Mouse (Mus musculus) fibroblast of lung, adult 2 months (primary cell): Measurements from ENCODE around the gene Slc10a6.

Experiments used
- DNase-seq: peaks from one replicate; pipeline ENCODE4 v3.0.0-alpha.2; 2011; ENCODE audit warnings: low read depth

Slc10a6 gene

DNA sequence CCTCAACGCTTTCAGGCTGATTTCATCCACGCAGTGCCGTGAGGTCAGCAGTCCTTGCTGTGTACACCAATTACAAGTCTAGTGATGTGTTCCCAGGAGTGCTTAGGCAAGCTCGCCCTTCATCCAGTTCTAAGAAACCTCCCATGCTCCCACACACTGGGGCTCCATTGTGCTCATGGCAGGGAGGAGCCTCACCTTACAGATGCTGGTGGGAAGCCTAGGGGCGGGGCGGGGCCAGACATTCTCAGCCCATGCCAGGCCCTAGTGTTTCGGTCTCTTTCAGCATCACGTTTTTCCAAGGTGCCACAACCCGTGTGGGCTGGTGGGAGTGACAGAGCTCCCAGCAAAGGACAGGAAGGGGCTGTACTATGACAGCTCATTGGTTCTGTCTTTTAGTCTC, 12.0 kb downstream of the Slc10a6 start:
- DNase-seq = no peak

DNA sequence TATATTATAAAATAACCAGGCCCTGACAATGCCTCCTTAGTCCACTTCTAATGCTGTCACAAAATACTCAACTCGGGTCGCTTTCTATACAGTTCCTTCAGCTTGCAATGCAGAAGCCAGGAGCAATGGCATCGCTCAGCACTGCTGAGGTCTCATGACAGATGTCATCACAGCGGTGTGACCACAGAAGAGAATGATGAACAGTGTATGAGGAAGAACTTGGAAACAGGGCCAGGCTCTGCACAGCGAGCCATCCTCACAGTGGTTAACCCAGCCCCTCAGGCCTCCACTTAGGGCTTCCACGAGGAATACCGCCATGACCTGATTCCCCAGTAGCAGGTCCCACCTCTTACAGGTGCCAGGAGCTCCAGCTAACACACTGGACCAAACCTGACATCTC, 14.8 kb downstream of the Slc10a6 start:
- DNase-seq = no peak

DNA sequence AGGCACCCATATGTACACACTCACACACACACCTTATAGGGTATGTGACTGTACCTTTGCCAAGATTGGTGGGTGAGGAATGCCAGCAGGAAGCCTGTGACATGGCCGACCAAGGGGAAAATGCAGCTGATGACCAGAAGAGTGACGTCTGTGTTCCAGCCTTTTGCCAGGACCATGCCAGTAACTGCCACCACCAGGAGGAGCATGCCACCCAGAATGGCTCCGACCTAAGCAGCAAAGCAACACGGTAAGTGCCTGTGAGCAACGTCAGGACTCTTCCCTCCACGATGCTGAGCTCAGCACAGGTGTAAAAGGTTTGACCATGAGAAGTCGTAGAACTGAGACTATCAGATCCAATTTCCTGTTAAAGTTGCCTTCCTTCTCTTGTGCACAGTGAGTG, 16.9 kb downstream of the Slc10a6 start:
- DNase-seq = no peak

DNA sequence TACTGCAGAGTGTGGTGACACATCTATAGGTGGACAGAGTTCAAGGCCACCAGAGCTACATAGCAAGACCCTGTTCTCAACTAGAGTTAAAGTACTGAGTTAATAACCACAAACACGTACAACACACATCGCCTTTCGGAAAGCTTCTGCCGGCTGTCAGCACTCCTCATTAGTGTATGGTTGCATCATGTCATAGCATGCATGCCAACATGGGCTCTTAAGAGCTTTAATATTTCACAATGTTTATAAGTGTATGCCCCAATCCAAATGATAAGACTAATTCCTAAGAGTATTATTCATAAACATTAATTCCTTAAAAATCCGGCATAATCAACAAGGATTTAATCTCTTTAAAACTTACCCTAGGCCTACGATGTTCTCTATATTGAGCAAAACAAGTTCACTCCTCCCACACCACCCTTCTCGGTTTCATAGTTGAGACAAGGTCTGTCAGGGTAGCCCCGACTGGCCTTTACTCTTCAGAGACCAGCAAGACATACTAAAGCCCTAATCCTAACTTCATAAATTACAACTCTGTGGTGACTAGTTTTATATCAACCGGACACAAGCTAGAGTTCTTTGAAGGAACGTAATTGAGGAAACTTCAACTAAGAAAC, 18.2 kb downstream of the Slc10a6 start:
- DNase-seq = no peak

DNA sequence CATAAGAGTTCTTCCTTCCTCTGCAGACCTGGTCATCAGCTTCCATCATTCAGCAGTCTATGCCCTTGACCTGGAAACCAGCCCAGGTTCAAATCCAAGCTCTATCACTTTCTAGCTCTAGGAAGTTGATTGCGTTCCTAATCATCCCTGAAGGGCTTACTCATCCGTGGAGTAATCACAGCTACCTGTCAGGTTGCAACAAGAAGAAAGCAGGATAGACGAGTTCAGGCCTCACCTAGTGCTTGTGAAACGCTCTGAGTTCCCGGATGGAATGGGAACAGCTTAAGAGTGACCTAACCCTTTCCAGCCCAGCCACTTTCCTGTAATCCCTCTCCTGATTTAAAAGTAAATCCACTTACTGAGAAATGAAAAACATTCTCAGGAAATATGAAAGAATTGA, 19.1 kb downstream of the Slc10a6 start:
- DNase-seq = no peak

DNA sequence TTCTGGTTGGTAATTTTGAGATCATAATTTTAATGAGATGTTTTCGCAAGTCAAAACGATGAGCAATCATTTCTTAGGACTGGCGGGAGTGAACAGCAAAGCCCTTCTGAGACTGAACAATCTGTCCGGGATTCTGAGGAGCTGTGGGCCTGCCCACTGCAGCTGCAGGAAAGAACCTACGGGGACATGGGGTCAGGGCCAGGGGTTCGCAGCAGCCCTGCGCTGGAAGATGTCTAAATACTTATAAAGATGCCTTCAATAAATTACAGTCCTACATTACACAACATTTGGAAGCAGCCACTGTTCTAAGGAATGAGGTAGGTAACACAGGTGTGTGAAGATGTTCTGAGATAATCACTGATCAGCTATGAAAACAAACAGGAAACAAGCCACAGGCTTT, 23.5 kb downstream of the Slc10a6 start:
- DNase-seq = no peak

DNA sequence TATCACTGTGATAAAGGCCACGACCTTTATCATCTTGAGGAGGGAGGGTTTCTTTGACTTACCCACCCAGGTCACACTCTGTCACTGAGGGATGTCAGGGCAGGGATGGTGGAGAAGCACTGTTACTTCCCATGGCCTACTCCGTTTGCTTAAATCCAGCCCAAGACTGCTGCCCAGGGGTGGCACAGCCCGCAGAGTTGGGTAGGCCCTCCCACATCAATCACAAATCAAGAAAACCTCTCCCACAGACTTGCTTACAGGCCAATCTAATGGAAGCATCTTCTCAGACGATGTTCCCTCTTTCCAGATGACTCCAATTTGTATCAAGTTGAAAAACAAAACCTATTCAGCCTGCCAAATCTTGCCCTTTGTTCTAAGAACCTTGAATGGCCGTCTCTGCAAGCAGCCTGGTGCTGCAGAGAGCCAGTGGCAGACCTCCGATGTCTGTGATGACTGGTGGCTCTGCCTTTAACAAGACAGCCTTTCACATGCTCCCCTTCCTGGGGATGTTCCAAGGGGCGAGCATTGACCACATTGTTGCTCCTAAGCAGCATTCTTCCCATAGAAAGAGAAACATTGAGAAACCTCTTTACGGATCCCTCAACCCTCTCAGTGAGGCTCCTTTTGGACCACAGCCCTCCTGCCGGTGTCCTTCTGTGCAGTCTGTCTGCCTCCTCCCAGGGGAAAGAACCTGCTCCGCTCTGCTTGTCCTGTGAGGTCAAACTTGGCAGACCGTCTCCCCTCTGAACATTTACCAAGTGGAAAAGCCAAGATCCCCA, 25.9 kb downstream of the Slc10a6 start:
- peak; percentile 34 for DNase-seq

DNA sequence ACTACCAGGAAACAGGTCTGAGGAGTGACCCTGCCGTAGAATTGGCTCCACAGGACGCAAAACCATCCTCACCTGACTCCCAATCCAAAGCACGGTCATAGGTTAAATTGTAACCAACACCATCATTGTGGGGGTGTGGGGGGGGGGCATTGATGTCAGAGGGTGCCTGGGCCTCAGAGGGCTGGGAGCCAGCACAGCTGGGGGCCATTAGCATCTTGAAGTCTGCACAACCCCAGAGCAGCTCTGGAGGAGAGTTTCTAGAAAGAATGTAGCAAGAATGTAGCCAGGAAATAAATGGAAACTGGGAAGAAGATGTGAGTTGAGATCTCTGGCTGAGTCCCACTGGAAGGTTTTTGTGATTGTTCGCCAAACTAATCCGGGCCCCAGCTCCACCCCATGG, 30.3 kb downstream of the Slc10a6 start:
- no peak for DNase-seq

DNA sequence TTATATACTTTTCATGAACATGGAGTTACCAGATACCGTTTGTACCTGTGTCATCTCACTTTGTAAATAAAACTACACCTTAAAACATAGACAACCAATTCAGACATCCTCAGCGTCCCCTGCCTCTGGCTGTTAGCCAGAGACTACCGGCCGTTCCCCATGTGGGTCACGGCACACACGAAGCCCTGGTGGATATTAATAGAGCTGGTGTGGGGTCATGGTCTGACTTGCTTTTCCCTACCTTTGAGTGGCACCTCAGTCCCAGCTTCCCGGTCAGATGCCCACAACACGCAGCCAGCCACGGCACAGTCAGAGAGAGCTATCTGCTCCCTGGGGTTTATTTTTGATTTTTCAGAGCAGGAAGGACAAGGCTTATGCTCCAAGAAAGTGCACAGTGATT, 30.9 kb downstream of the Slc10a6 start:
- no peak for DNase-seq

DNA sequence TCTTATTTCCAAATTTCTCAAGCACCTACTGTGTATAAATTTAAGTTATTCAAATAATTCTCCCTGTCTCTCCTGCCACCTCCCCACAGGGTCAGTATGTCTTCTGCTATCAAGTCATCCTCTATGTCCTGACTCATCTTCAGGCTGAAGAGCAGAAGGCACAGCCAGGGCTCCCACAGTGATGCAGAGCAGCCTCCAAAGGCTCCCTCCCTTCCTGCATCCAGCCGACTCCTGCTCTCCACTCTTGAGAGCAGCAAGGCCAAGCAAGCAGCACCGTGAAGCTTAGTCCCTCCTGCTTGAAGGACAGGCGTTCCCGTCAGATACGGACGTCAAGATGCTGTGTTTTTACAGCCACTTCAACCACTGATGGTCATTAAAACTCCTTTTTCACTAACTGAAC, 31.6 kb downstream of the Slc10a6 start:
- DNase-seq = no peak

DNA sequence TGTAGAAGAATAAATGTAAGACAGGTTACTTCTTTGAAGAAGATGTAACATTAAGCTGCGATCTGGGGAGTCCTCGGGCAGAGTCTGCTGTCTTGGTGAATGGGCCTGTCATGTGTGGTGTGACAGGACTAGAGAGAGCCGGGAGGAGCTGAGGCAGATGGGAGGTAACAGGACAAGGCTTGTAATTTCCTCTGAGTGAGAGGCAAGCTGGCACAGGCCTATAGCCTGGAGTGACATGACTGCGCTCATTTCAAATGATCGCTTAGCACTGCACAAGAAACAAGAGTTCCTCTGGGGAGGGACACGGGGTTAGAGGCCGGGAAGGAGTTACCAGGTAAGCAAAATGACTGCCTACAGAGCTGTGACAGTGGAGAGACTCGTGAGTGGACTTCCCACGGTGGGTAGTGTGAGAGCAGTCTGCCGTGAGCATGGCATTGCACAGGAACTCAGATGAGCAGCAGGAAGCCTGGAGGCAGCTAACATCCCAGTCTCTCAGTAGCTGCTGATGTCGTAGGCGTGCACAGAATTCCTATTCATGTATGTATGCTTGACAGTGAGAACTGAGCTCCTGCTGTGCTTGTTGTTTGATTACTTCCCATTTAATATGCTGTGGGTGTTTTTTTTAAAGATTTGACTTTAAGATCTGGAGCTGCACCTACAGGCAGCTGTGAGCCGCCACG, 32.6 kb downstream of the Slc10a6 start:
- no peak for DNase-seq

DNA sequence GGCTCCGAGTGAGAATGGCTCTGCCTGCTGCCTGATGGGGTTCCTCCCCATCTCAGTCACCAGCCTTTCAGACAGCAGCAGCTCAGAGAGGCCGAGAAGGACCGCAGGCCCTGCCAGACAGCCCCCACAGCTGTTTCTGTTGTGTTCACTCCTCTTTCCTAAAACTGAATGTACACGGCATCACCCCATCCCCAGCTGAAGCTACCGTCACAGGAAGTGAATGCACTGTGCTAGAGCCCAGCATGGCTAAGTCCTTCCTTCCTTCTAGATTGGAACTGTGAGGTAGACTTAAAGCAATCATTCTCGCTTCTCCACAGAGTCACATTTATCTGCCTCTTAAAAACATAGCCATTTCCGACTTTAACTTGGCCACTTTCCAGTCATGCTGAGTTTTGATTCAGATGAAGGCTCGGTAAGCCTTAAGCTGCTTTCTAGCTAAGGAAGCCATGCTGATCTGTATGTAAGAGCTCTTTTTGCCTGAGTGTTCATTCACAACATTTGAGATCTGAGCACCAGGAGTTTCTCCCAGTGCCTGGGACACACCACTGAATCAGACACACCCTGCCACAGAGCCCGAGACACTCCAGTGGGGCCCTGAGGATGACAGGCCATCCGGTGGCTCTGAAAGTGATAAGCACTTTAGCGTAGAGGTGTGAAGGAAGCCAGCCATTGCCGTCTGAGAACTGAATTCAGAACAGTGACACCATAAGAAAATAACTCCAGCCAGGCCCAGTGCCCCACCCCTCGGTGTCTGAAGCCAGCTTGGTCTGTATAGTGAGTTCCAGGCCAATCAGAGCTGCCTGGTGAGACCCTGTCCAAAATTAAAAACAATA, 33.6 kb downstream of the Slc10a6 start:
- DNase-seq = no peak

DNA sequence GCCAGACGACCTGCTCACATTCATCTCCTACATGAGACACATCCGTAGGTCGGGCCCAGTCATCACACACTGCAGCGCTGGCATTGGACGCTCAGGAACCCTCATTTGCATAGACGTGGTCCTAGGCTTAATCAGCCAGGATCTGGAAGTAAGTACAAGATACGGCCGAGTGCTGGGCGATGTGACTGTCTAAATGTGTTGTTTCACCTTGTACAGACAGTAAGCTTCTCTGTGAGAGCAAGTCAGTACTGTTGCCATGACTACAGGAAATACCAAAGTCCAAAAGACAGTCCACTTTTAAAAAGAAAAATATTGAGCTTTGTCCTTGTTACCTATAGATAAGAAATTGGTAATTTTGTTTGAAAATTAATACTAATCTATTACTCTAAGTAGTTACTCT, 35.6 kb downstream of the Slc10a6 start:
- DNase-seq = no peak

DNA sequence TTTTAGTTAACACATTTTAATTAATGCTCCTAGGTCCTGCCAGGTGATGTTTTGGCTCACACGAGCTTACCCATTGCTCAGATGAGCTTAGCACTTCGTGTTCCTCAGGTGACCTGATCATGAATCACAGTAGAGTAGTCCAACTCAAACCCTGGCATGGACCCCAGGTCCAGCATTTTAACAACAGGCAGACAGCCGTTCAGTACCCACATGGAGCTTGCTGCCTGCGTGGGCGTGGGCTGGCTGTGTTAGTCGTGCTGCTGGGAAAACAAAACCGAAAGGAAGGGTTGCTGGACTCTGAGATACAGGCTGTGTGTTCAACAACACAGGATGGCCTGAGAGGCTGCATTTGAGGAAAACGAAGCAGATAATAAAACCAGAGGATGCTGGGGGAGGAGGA, 36.5 kb downstream of the Slc10a6 start:
- peak; percentile 87 for DNase-seq

DNA sequence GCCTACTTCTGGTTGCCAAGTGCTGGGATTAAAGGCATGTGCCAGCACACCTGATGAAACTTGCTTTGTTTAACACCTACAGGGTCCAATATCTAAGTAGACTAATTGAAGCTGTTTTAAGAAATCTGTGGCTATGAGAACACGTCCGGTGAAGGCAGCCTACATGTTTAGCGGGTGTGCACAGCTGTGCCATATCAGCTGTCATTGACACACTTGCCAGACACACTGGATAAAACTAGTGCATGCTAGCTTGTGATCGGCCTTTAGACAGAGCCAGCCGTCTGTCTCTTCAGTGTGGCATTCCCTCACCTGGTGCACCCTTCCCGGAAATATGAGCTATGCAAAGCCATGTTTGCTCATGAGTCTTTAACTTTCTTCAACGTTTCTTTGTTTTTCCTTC, 37.4 kb downstream of the Slc10a6 start:
- DNase-seq = no peak

DNA sequence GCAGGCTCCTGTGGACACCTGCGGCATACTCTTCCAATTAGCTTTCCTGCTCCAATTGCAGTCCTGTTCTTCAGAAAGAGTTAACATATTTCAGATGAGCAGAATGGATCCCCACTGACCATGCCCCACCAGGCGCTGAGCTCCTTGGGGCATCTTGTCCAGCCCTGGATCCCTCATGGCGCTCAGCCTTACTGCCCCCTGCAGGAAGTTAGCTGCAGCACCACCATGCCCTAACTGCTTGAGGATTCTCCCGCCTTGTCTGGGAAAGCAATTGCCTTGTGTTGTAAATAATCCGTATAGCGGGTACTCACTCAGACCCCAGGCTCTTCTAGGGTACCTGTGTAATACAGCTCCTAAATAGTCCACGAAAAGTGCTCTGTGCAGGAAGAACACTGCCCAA, 42.0 kb downstream of the Slc10a6 start:
- DNase-seq = no peak

DNA sequence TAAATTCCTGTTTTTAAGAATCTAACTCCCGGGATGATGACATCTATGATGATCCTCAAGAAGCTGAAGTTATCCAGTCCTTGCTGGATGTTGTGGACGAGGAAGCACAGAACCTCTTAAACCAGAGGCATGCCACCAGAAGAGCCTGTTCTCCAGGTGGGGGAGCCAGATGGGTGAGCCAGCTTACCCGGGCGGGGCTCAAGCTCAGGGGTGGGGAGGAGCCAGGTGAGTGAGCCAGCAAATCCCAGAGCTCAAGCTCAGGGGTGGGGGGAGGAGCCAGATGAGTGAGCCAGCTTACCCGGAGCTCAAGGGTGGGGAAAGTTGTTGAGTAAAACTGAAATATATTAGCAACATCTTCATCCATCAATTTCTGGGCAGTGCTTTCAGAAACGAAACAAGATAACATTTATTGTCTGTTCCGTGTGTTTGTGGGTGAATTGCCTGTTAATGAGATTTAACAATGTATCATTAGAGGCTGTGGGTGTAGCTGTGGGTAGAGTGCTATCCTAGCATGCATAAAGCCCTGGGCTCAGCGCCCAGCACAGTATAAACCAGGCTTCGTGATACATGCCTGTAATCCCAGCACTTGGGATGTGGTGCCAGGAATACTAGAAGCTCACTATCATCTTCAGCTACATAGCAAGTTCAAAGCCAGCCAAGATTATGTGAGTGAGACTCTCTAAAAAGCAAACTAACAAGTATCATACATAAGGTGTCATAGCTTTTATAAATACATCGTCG, 49.4 kb downstream of the Slc10a6 start:
- no peak for DNase-seq

DNA sequence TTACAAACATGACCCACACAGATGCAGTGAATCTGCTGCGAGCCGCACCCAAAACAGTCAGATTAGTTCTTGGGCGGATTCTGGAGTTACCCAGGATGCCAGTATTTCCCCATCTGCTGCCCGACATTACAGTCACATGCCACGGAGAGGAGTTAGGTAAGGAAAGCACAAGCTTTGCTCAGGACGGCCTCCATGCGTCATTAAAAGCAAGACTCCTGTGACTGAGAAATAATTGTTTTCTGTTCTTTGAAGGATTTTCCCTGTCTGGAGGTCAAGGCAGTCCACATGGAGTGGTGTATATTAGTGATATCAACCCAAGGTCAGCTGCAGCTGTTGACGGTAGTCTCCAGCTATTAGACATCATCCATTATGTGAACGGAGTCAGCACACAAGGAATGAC, 59.8 kb downstream of the Slc10a6 start:
- no peak for DNase-seq

DNA sequence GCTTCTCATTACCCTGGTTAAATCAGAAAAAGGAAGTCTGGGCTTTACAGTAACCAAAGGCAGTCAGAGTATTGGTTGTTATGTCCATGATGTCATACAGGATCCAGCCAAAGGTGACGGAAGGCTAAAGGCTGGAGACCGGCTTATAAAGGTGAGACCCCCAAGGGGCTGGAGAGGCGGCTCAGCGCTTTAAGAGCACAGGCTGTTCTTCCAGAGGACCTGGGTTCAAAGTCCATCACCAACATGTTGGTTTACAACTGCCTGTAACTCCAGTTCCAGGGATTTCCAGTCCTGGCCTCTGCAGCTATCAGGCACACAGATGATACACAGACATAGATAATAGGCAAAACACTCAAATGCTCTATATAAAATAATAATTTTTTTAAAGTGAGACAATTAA, 61.2 kb downstream of the Slc10a6 start:
- no peak for DNase-seq

DNA sequence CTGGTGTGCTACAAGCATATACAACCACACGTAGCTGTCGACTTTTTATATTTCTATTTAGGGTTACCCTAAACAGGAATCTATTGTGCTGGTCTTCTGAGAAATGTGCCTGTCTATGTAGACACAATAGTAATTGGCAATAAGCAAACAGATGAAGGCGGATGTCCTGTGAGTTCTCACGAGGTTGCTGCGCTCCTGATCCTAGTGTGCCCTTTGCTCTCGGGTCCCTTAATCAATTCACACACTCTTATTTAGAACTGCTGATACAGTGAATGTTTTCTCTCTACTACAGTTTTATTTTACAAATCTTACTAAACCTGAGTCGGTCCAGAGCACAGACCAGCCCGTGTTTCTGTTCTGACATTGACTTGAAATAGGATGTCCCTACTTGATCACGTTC, 68.7 kb downstream of the Slc10a6 start:
- DNase-seq = no peak
